8 mouse cellular contexts compared by ENCODE assay signal in the genomic region with DNA sequence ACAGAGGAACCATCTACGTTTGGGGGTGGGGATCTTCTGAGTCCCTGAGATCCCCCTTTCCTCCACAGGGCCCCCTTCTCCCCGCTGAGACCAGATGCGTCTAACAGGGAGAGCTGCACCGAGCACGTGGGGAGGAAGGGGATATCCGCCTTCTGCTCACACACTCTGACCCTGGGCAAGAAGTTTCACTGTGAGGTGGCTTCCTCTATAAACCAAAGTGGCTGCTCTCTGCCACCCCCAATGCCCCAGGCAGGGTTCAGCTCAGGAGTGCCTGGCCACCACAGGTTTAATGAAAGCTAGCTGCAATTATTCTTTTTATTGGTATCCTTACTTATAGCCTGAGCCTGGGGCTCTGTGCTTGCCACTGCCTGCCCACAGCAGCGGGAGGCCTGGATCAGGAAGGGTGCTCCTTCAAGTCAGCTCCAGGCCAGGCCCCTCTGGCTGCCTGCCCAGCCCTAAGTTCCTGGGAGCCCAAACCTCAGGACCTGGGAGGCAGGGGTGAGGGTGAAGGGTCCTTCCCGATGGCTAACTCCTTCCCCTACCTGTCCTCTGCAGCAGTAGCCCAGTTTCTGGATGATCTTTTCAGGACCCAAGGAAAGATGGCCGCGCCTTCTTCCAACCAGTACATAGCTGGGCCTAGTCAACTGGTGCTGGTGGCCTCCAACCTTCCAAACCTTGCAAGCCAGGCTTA. TPM values are rescaled to one million over a fixed set of nuclear protein-coding genes. Genes with fewer than 3 reads are reported as not detected.
DNase-seq lines count a peak whose midpoint lies in the region; ATAC-seq and TF ChIP-seq lines count a peak whose summit lies in the region.

No protein-coding gene starts in this region.

- DNase-seq in heart, adult 2 months = peak; percentile 52 to 58
- no peak for DNase-seq in heart, adult 8-10 months (ENCODE audit: low spot score)
- DNase-seq in testis, postnatal 14 days (ENCODE audit: low spot score) = no peak
- no peak for DNase-seq in left cerebral cortex, postnatal 36 days (ENCODE audit: low spot score in 2 of 2)

- H3K9me3 ChIP-seq in liver, embryonic 15.5 days (replicated peaks) = no peaks in the 10 kb centered on the region
- no peaks in the 10 kb centered on the region for H3K9me3 ChIP-seq in stomach, embryonic 16.5 days (replicated peaks; ENCODE audit: control insufficient read depth, low read length)

- 37% methylated on average over 10 of the region's 10 CpGs for WGBS in heart, adult 2 months
- WGBS in bone marrow, adult 2 months = 24% methylated on average over 10 of the region's 10 CpGs
- 58% methylated on average over 10 of the region's 10 CpGs for WGBS in liver, embryonic 15.5 days (ENCODE audit: insufficient replicate concordance)
- WGBS in stomach, embryonic 16.5 days = 63% methylated on average over 10 of the region's 10 CpGs

- no peak for TF ChIP-seq POLR2A in heart, adult 2 months (IDR thresholded peaks at IDR 0.05; ENCODE audit: insufficient read depth, low read depth, low read length)
- TF ChIP-seq POLR2A in bone marrow, adult 2 months (IDR thresholded peaks at IDR 0.05; ENCODE audit: borderline replicate concordance, control insufficient read depth, low read depth, low read length) = no peak

- H3K79me2 ChIP-seq in heart, adult 2 months (replicated peaks; ENCODE audit: control insufficient read depth, insufficient read depth, low read length) = peaks cover 12% of the 10 kb centered on the region; the same call in 1 of the 2 replicates

- intact Hi-C loops in heart, adult 2 months (cut with DNase I) = no loop called here
- intact Hi-C loops in left cerebral cortex, postnatal 36 days (cut with DNase I) = no loop called here

- TF ChIP-seq CTCF in heart, adult 2 months (IDR thresholded peaks at IDR 0.05) = no peak
- TF ChIP-seq CTCF in bone marrow, adult 2 months (IDR thresholded peaks at IDR 0.05; ENCODE audit: control insufficient read depth, insufficient read depth, low read length) = no peak

- H3K27ac ChIP-seq in heart, adult 2 months = peak overlapping the region; percentile 71
- peak overlapping the region; percentile 47 for H3K27ac ChIP-seq in bone marrow, adult 2 months (ENCODE audit: control insufficient read depth, insufficient read depth, low read depth, low read length, poor library complexity)
- peak overlapping the region; percentile 64; the same call in 1 of the 2 replicates for H3K27ac ChIP-seq in liver, embryonic 15.5 days (replicated peaks)
- peak overlapping the region; percentile 87 for H3K27ac ChIP-seq in stomach, embryonic 16.5 days (ENCODE audit: low read length)

- peaks cover 39% of the 10 kb centered on the region for H3K4me1 ChIP-seq in heart, adult 2 months (ENCODE audit: control insufficient read depth, insufficient read depth, low read length)
- peaks cover 15% of the 10 kb centered on the region for H3K4me1 ChIP-seq in bone marrow, adult 2 months (ENCODE audit: control insufficient read depth, insufficient read depth, low read length)
- H3K4me1 ChIP-seq in liver, embryonic 15.5 days (replicated peaks) = peaks cover 78% of the 10 kb centered on the region
- peaks cover 37% of the 10 kb centered on the region for H3K4me1 ChIP-seq in stomach, embryonic 16.5 days (ENCODE audit: control insufficient read depth, insufficient read depth, low read length)

- H3K36me3 ChIP-seq in heart, adult 2 months (ENCODE audit: control insufficient read depth, insufficient read depth, low read length) = peaks cover 2% of the 10 kb centered on the region
- peaks cover 35% of the 10 kb centered on the region for H3K36me3 ChIP-seq in liver, embryonic 15.5 days (replicated peaks)
- H3K36me3 ChIP-seq in stomach, embryonic 16.5 days (ENCODE audit: control insufficient read depth, insufficient read depth, low read length) = 0 out of 2 replicates have a peak, but pooled peaks cover 9% of the 10 kb centered on the region

- H3K4me2 ChIP-seq in liver, embryonic 15.5 days = peak overlapping the region; percentile 82
- peak overlapping the region; percentile 58 for H3K4me2 ChIP-seq in stomach, embryonic 16.5 days (ENCODE audit: low read depth, low read length)

- ATAC-seq in inflammation-experienced regulatory T-cells, adult 6 months = peak; percentile 62
- no peak for ATAC-seq in liver, embryonic 15.5 days (ENCODE audit: insufficient read depth)
- ATAC-seq in stomach, embryonic 16.5 days (ENCODE audit: insufficient read depth, low FRiP score) = no peak; the same call in 1 of the 2 replicates

- TF ChIP-seq EP300 in heart, adult 2 months (IDR thresholded peaks at IDR 0.05; ENCODE audit: insufficient read depth, low read depth, low read length) = no peak

- H3K27me3 ChIP-seq in heart, adult 2 months (ENCODE audit: control insufficient read depth, insufficient read depth, low read length) = no peaks in the 10 kb centered on the region
- H3K27me3 ChIP-seq in liver, embryonic 15.5 days = no peaks in the 10 kb centered on the region
- H3K27me3 ChIP-seq in stomach, embryonic 16.5 days (ENCODE audit: control insufficient read depth, insufficient read depth, low read length) = no peaks in the 10 kb centered on the region

- no peak overlapping the region for H3K4me3 ChIP-seq in heart, adult 2 months
- H3K4me3 ChIP-seq in bone marrow, adult 2 months (replicated peaks; ENCODE audit: control insufficient read depth, low read depth, low read length) = no peak overlapping the region
- H3K4me3 ChIP-seq in liver, embryonic 15.5 days (replicated peaks) = peak overlapping the region; percentile 6; the same call in 1 of the 2 replicates
- H3K4me3 ChIP-seq in stomach, embryonic 16.5 days (replicated peaks; ENCODE audit: low read length) = no peak overlapping the region

- peak overlapping the region; percentile 43 for H3K9ac ChIP-seq in heart, adult 2 months (ENCODE audit: low read depth, low read length)
- no peak overlapping the region for H3K9ac ChIP-seq in liver, embryonic 15.5 days
- H3K9ac ChIP-seq in stomach, embryonic 16.5 days (ENCODE audit: low read length) = peak overlapping the region; percentile 94

RNA-seq across cellular contexts. Expression of gene Ppp5c, which starts 2.8 kb away (rescaled TPM):
- total RNA-seq in heart, adult 2 months (2021) = 100 to 1,000 TPM in 1 of 2 experiments, 10 to 100 TPM in 1; 89.0 to 104 TPM
- polyA plus RNA-seq in heart, adult 2 months (2012; rRNA removed) = 157 and 163 TPM in 2 replicates
- total RNA-seq in heart, adult 8-10 months (2022) = 100 to 1,000 TPM in 2 of 4 experiments, 10 to 100 TPM in 2; 95.4 to 106 (median 99.0) TPM
- 30.6 and 70.5 TPM in 2 replicates for polyA plus RNA-seq in bone marrow, adult 2 months (2011; ENCODE audit: insufficient read depth, insufficient read length, low replicate concordance, missing spikeins)
- 10 to 100 TPM; 55.1 to 67.1 (median 62.0) TPM for polyA plus RNA-seq in inflammation-experienced regulatory T-cells, adult 6 months (2017; shearing (Covaris generic))
- 43.2 and 45.3 TPM in 2 replicates for polyA plus RNA-seq in liver, embryonic 15.5 days (2015; fragmentation: Nextera tagmentation; extraction: Ambion mirVana)
- polyA plus RNA-seq in stomach, embryonic 16.5 days (2015; fragmentation: Nextera tagmentation; extraction: Ambion mirVana) = 87.9 and 95.6 TPM in 2 replicates
- 100 to 1,000 TPM; 159 to 168 TPM for total RNA-seq in left cerebral cortex, postnatal 36 days (2021)

RNA-seq across cellular contexts. Expression of gene Ccdc8, which starts 32.5 kb away (rescaled TPM):
- total RNA-seq in heart, adult 2 months (2021) = 1 to 10 TPM; 4.0 to 4.4 TPM
- polyA plus RNA-seq in heart, adult 2 months (2012; rRNA removed) = 2.7 and 4.2 TPM in 2 replicates
- total RNA-seq in heart, adult 8-10 months (2022) = 1 to 10 TPM; 3.2 to 5.1 (median 4.5) TPM
- 1.4 and 2.5 TPM in 2 replicates for polyA plus RNA-seq in bone marrow, adult 2 months (2011; ENCODE audit: insufficient read depth, insufficient read length, low replicate concordance, missing spikeins)
- under 1 TPM in 2 of 3 experiments, not detected in 1; 0.09 to 0.15 TPM for polyA plus RNA-seq in inflammation-experienced regulatory T-cells, adult 6 months (2017; shearing (Covaris generic))
- polyA plus RNA-seq in liver, embryonic 15.5 days (2015; fragmentation: Nextera tagmentation; extraction: Ambion mirVana) = 3.7 and 3.9 TPM in 2 replicates
- 40.4 and 45.1 TPM in 2 replicates for polyA plus RNA-seq in stomach, embryonic 16.5 days (2015; fragmentation: Nextera tagmentation; extraction: Ambion mirVana)
- 1 to 10 TPM; 2.1 to 2.3 TPM for total RNA-seq in left cerebral cortex, postnatal 36 days (2021)

RNA-seq across cellular contexts. Expression of gene Hif3a, which starts 37.3 kb away (rescaled TPM):
- 1 to 10 TPM; 1.9 to 3.0 TPM for total RNA-seq in heart, adult 2 months (2021)
- 1.6 and 2.5 TPM in 2 replicates for polyA plus RNA-seq in heart, adult 2 months (2012; rRNA removed)
- 1 to 10 TPM in 2 of 4 experiments, under 1 TPM in 2; 0.80 to 3.1 (median 1.6) TPM for total RNA-seq in heart, adult 8-10 months (2022)
- 1.8 and 3.3 TPM in 2 replicates for polyA plus RNA-seq in bone marrow, adult 2 months (2011; ENCODE audit: insufficient read depth, insufficient read length, low replicate concordance, missing spikeins)
- under 1 TPM in 2 of 3 experiments, not detected in 1; 0.42 to 0.47 TPM for polyA plus RNA-seq in inflammation-experienced regulatory T-cells, adult 6 months (2017; shearing (Covaris generic))
- polyA plus RNA-seq in liver, embryonic 15.5 days (2015; fragmentation: Nextera tagmentation; extraction: Ambion mirVana) = 31.4 and 37.5 TPM in 2 replicates
- 49.6 and 60.1 TPM in 2 replicates for polyA plus RNA-seq in stomach, embryonic 16.5 days (2015; fragmentation: Nextera tagmentation; extraction: Ambion mirVana)
- 10 to 100 TPM in 1 of 2 experiments, 1 to 10 TPM in 1; 6.8 to 16.0 TPM for total RNA-seq in left cerebral cortex, postnatal 36 days (2021)

RNA-seq across cellular contexts. Expression of gene Gm42372, which starts 42.1 kb away (rescaled TPM):
- total RNA-seq in heart, adult 2 months (2021) = not detected
- polyA plus RNA-seq in heart, adult 2 months (2012; rRNA removed) = 0.03 TPM in 1 of 2 replicates, not detected in the other
- not detected for total RNA-seq in heart, adult 8-10 months (2022)
- polyA plus RNA-seq in bone marrow, adult 2 months (2011; ENCODE audit: insufficient read depth, insufficient read length, low replicate concordance, missing spikeins) = 0.77 and 1.9 TPM in 2 replicates
- 1 to 10 TPM; 3.7 to 5.7 (median 5.2) TPM for polyA plus RNA-seq in inflammation-experienced regulatory T-cells, adult 6 months (2017; shearing (Covaris generic))
- 0.06 TPM in 1 of 2 replicates, not detected in the other for polyA plus RNA-seq in liver, embryonic 15.5 days (2015; fragmentation: Nextera tagmentation; extraction: Ambion mirVana)
- 0.25 and 0.35 TPM in 2 replicates for polyA plus RNA-seq in stomach, embryonic 16.5 days (2015; fragmentation: Nextera tagmentation; extraction: Ambion mirVana)
- 10 to 100 TPM; 59.7 to 61.7 TPM for total RNA-seq in left cerebral cortex, postnatal 36 days (2021)

RNA-seq across cellular contexts. Expression of gene Psg16, which starts 48.9 kb away (rescaled TPM):
- under 1 TPM; 0.10 to 0.16 TPM for total RNA-seq in heart, adult 2 months (2021)
- 0.06 TPM in 1 of 2 replicates, not detected in the other for polyA plus RNA-seq in heart, adult 2 months (2012; rRNA removed)
- total RNA-seq in heart, adult 8-10 months (2022) = under 1 TPM in 3 of 4 experiments, not detected in 1; 0.09 to 0.22 (median 0.14) TPM
- polyA plus RNA-seq in bone marrow, adult 2 months (2011; ENCODE audit: insufficient read depth, insufficient read length, low replicate concordance, missing spikeins) = 1.1 and 1.6 TPM in 2 replicates
- 1 to 10 TPM in 2 of 3 experiments, not detected in 1; 1.2 to 1.5 TPM for polyA plus RNA-seq in inflammation-experienced regulatory T-cells, adult 6 months (2017; shearing (Covaris generic))
- 0.13 and 0.24 TPM in 2 replicates for polyA plus RNA-seq in liver, embryonic 15.5 days (2015; fragmentation: Nextera tagmentation; extraction: Ambion mirVana)
- polyA plus RNA-seq in stomach, embryonic 16.5 days (2015; fragmentation: Nextera tagmentation; extraction: Ambion mirVana) = 0.46 and 0.77 TPM in 2 replicates
- total RNA-seq in left cerebral cortex, postnatal 36 days (2021) = 1 to 10 TPM; 4.1 to 6.3 TPM

Comparison
In these comparisons a context has a peak if more than half of its experiments do, and no peak if none do; other contexts are left out.
1. DNase-seq: peak in heart, adult 2 months (2 of 2); none in heart, adult 8-10 months (single experiment), testis, postnatal 14 days (single experiment) and left cerebral cortex, postnatal 36 days (0 of 2).
2. Peak in every context shown above with its lines, with median percentiles within 50 percentile points of each other: H3K27ac ChIP-seq.